Mouse (Mus musculus) small intestine, adult 2 months (tissue): Measurements from ENCODE around the gene Ninj2.

Source experiments
- CTCF ChIP-seq: fragments of 200-500 bp; IDR thresholded peaks from 2 replicates; pipeline ENCODE4 v1.5.1; 2012; ENCODE audit warnings: low read depth, mild to moderate bottlenecking, control low read depth, inconsistent platforms, low read length, moderate library complexity, mixed read lengths; ENCODE audit not compliant: insufficient replicate concordance, insufficient read length; ENCODE audit errors: extremely low read depth
- POLR2A ChIP-seq: fragments of 200-500 bp; IDR thresholded peaks from 2 replicates; pipeline ENCODE4 v1.6.1; 2012; ENCODE audit warnings: low read depth, mild to moderate bottlenecking, control low read depth, inconsistent platforms, low read length, moderate library complexity

DNA sequence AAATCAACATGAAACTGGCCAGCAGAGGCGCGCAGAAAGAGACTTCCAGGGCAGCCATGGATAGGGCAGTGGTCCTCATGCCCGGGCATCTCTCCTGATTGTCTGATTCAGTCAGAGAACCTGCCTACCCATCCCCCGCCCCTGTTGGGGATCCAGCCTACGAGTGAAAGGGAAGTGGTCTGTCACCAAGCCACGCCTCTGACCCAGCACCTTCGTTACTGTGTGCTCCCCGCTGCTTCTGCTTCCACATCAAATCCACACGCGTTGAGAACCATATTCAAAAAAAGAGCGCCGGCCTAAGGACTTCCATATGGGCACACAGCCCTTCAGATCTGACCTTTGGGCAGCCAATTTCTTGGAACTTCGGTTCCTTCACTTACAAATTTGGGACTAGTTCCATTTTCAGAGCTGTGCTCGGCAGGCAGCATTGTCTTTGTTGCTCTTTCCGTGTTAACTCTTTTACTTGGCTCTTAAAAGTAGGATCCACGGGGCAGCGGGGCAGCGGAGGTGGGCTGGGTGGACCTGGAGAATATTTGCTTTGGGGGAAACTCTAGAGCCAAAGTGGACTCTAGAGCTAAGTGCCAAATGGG is 94.5 kb downstream of the Ninj2 start:
- TF ChIP-seq CTCF (no peak), POLR2A (no peak)
